Mouse (Mus musculus) neural tube, embryonic 10.5 days (tissue): ENCODE measurements at regions not wholly inside any gene's neighbourhood (a gene's known extent, or its start where the extent isn't known, plus 50 kb on each side); places are given as distances from the start of the nearest gene placed in this dataset.

ENCODE experiments used
- DNase-seq: peaks from one replicate; pipeline ENCODE4 v3.0.0-alpha.2; 2017; ENCODE audit warnings: low spot score; ENCODE audit errors: extremely low spot score

DNA sequence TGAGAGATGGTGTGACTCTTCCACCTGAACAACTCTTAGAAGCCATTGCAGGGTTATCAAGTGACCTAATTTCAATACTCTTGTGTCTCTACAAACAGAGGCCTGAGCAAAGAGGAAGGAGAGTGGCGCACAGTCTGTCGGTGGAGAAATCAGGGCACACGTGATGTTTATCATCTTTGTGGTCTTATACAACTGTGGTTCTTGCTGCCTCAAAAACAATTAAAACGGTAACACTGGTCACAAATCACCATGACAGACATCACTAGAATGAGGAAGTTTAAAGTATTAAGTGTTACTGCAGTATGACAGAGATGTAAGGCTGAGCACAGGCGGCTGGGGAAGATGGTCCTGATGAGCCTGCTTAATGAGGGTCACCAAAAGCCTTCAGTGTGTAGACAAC lies 73.6 kb downstream of the Sdc1 start:
- DNase-seq = no peak

GRCm38 (mm10) chr12:8845443-8845842 lies 74.3 kb downstream of the Sdc1 start:
- DNase-seq = no peak

GRCm38 (mm10) chr12:8846425-8847226 lies 74.8 kb upstream of the Laptm4a start:
- no peak for DNase-seq

DNA sequence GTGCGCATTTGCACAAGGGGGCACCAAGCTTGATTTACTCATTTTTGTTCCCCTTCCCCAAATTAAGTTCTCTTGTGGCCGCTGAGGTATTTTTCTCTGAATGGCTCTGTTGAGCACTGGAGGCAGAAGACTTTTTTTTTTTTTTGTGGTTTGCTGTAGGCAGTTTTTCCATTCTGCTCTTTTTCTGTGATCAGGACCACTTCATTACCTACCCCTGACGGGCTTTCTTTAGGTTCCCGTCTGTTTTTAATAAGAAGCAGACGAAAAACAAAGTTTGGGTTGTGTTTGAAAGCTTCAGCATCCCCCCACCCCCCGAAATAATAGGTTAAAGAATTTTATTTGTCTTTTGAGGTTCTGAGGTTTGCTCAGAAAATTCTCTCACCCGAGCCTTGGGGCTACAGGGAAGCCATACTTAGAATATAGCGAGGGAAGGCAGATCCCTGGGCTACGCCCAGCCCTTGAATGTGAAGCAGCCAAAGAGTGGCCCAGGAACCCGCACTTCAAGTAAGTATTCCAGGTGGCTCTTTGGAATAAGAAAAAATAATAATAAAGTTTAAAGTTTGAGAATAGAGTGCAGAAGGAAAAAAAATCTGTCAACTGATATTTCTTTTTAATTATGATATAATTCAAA lies 74.1 kb upstream of the Laptm4a start:
- no peak for DNase-seq

GRCm38 (mm10) chr12:8847858-8848383 lies 73.5 kb upstream of the Laptm4a start:
- no peak for DNase-seq

DNA sequence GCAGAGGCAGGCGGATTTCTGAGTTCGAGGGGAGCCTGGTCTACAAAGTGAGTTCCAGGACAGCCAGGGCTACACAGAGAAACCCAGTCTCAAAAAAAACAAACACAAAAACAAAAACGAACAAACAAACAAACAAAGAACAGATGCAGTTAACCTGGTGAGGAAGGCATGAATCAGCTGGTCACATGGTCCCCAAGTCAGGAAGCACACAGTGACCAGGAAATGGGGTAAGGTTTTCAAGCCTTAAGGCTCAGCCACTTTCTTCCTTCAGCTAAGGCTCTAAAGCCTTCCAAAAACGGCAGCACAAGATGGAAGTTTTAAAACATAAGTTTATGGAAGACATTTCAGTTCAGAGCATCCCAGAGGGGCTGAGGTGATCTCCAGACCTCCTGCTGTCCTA lies 67.6 kb upstream of the Laptm4a start:
- DNase-seq = no peak

DNA sequence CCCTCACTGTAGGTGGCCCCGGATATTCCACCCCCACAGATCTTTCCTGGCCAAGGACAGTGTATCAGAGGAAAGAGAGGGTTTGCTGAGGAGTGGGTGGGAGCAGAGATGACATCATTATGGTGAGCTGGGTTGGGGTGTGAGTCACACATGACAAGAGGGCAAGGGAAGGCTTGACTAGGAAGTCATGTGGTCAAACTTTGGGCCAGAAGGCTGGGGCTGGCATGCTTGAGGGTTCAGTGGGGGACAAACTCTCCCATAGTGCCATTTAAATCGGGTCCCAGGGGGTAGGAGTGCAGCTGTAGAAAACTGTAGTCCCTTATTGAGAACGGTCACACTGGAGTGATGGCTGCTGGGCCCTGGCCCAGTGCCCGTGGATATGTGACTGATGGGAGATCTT lies 67.1 kb upstream of the Laptm4a start:
- no peak for DNase-seq

- no peak for DNase-seq
Observed at GRCm38 (mm10) chr12:8855119-8855518, 66.3 kb upstream of the Laptm4a start.

DNA sequence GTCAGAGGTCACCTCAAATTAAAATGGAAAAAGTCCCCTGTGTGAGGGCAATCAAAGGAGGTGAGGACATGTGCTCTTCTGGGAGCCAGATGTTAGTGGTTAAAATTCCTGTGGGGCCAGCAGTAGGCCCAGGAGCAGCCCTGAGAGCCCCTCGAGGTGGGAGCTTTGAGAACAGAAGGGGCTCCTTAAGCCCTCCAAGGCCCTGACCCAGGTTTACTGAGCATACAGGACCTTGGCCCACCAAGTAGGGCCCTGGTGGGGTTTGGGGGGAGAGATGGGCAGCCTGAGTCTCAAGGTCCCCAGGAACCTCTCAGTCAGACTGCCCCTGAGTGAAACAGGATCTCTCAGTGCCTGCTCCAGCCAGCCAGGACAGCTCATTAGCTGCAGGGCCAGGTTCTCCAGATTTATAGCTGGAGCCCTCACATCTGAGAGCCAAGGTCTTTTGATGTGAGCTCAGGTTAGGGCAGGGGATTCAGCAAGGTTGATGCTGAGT lies 65.4 kb upstream of the Laptm4a start:
- peak; percentile 51 for DNase-seq

DNA sequence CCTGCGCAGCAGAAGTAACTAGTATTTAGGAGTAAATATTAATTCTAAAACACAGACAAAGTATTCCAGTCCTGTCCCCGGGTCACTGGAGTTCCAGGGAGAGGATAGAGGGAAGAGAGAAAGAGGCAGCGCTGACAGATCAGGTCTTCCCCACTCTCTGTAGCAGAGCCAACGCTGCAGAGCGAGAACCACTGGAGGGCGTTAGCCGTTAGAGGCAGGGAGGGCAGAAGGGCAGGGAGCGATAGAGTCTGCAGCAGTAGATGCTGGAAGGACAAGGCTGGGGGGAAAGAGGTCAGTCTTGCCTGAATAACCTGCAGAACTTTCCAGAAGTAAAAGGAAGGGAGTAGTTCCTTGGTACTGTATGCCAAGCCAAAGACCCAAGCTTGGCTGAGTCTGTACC lies 64.2 kb upstream of the Laptm4a start:
- no peak for DNase-seq

GRCm38 (mm10) chr12:8858748-8859147 lies 62.7 kb upstream of the Laptm4a start:
- DNase-seq = no peak

DNA sequence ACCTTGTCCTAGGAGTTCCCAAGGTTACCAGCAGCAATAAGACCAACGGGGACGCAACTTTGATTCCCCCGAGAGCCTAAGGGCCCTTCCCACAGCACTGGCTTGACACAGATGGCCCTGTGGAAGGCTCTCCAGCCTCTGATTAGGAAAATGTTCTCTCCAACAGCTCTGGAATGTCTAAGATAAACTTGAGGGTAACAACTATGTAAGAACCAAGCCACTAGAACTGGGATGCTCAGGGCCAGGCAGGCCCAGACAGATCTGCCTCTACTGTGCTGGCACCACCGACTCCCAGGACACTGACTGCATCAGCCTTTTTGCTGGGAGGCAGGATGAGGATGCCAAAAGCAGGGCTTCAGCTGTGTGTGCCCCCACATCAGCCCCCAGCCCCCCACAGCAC lies 61.9 kb upstream of the Laptm4a start:
- no peak for DNase-seq

DNA sequence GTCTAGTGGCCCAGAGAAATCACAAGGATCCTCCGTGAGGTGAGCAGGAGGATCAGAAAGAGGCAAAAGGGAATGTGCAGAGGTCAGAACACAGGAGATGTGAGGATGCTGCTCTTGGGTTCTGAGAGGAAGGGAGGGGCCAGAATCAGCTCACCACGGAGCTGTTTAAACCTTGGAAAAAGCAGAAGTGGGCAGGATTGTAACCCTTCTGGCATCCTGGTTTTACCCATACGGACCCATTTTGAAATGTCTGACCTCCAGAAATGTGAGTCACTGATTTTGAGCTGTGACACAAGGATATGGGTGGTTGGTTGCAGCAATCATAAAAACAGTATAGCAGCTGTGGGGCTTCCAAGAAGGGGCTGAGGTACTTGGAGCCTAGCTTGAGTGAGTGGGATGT lies 56.6 kb upstream of the Laptm4a start:
- DNase-seq = no peak

- no peak for DNase-seq
Observed at GRCm38 (mm10) chr12:8865250-8865649, 56.2 kb upstream of the Laptm4a start.

- no peak for DNase-seq
Observed at GRCm38 (mm10) chr12:8867104-8867503, 54.4 kb upstream of the Laptm4a start.

- DNase-seq = no peak
Observed at GRCm38 (mm10) chr12:8868690-8869089, 52.8 kb upstream of the Laptm4a start.

GRCm38 (mm10) chr12:8869190-8869589 lies 52.3 kb upstream of the Laptm4a start:
- no peak for DNase-seq
